Mouse (Mus musculus): ENCODE measurements around the gene Psmd2. TPM values are rescaled to one million over a fixed set of nuclear protein-coding genes. Genes with fewer than 3 reads are reported as not detected.

Psmd2 gene
- polyA plus RNA-seq (2017; shearing (Covaris generic)): 100 to 1,000 TPM; 225 to 261 TPM

GRCm38 (mm10) chr16:20651076-20651946 is at the start of gene Psmd2:
Gene Psmd2 (plus strand): TSS chr16:20651652.

GRCm38 (mm10) chr16:20611357-20612227 is 39.9 kb upstream of the Psmd2 start, which contains the start of the genes Eef1akmt4, Gm49333 and Alg3:
Gene Eef1akmt4 (plus strand): TSS chr16:20611593.
Gene Gm49333 (plus strand): TSS chr16:20611610.
Gene Alg3 (minus strand): TSS chr16:20611735.

GRCm38 (mm10) chr16:20621191-20621990 is 30.1 kb upstream of the Psmd2 start, which contains the start of gene Camk2n2:
Gene Camk2n2 (minus strand): TSS chr16:20621287.

GRCm38 (mm10) chr16:20629731-20630634 is 21.5 kb upstream of the Psmd2 start, which contains the start of gene Ece2:
Gene Ece2 (plus strand): TSS chr16:20629828.

GRCm38 (mm10) chr16:20668013-20668412 is 16.6 kb downstream of the Psmd2 start, which contains the start of gene Eif4g1:
Gene Eif4g1 (plus strand): TSS chr16:20668313.

GRCm38 (mm10) chr16:20693111-20693701 is 41.8 kb downstream of the Psmd2 start, which contains the start of gene Fam131a:
Gene Fam131a (plus strand): TSS chr16:20693241.

Other genes with a start within 250 kb of the Psmd2 start
- 10 to 100 TPM; 16.2 to 19.3 TPM for gene Abcc5, start 225.3 kb upstream of the Psmd2 start, polyA plus RNA-seq (2017; shearing (Covaris generic))
- 10 to 100 TPM; 73.2 to 74.0 TPM for gene Eif2b5, start 152.8 kb upstream of the Psmd2 start, polyA plus RNA-seq (2017; shearing (Covaris generic))
- 10 to 100 TPM; 20.9 to 22.7 TPM for gene Dvl3, start 134.7 kb upstream of the Psmd2 start, polyA plus RNA-seq (2017; shearing (Covaris generic))
- 100 to 1,000 TPM; 411 to 418 TPM for gene Ap2m1, start 116.2 kb upstream of the Psmd2 start, polyA plus RNA-seq (2017; shearing (Covaris generic))
- gene Abcf3, start 103.1 kb upstream of the Psmd2 start, polyA plus RNA-seq (2017; shearing (Covaris generic)): 10 to 100 TPM; 49.6 to 52.3 TPM
- not detected for gene Vwa5b2, start 62.2 kb upstream of the Psmd2 start, polyA plus RNA-seq (2017; shearing (Covaris generic))
- gene Eef1akmt4, start 40.1 kb upstream of the Psmd2 start, polyA plus RNA-seq (2017; shearing (Covaris generic)): 10 to 100 TPM; 13.8 to 23.8 TPM
- under 1 TPM in 1 of 2 experiments, not detected in 1; 0.13 TPM for gene Gm49333, start 40.0 kb upstream of the Psmd2 start, polyA plus RNA-seq (2017; shearing (Covaris generic))
- 10 to 100 TPM; 36.7 to 37.5 TPM for gene Alg3, start 39.9 kb upstream of the Psmd2 start, polyA plus RNA-seq (2017; shearing (Covaris generic))
- gene Camk2n2, start 30.4 kb upstream of the Psmd2 start, polyA plus RNA-seq (2017; shearing (Covaris generic)): under 1 TPM; 0.14 to 0.41 TPM
- under 1 TPM in 1 of 2 experiments, not detected in 1; 0.07 TPM for gene Ece2, start 21.8 kb upstream of the Psmd2 start, polyA plus RNA-seq (2017; shearing (Covaris generic))
- 100 to 1,000 TPM in 1 of 2 experiments, 10 to 100 TPM in 1; 81.8 to 105 TPM for gene Eif4g1, start 16.7 kb downstream of the Psmd2 start, polyA plus RNA-seq (2017; shearing (Covaris generic))
- gene Fam131a, start 41.6 kb downstream of the Psmd2 start, polyA plus RNA-seq (2017; shearing (Covaris generic)): 1 to 10 TPM in 1 of 2 experiments, under 1 TPM in 1; 0.67 to 2.9 TPM
- gene Polr2h, start 66.0 kb downstream of the Psmd2 start, polyA plus RNA-seq (2017; shearing (Covaris generic)): 10 to 100 TPM; 50.0 to 67.7 TPM
- 1 to 10 TPM; 2.7 to 3.2 TPM for gene Clcn2, start 66.1 kb downstream of the Psmd2 start, polyA plus RNA-seq (2017; shearing (Covaris generic))
- not detected for gene Chrd, start 81.5 kb downstream of the Psmd2 start, polyA plus RNA-seq (2017; shearing (Covaris generic))
- under 1 TPM; 0.10 to 0.24 TPM for gene Thpo, start 82.9 kb downstream of the Psmd2 start, polyA plus RNA-seq (2017; shearing (Covaris generic))